8 mouse cellular contexts compared by ENCODE assay signal in the genomic region with DNA sequence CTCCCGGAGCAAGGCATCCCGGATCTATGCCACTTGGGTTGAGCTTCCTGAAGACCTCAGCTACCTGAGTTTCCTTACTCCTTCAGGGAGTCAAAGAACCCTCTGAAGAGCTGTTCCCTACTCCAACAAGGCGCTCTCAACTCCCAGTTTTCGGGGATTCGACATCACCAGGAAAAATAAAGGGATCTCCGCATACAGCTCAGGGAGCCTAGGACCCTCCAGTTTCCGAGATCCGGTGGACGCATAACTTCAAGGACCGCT. TPM values are rescaled to one million over a fixed set of nuclear protein-coding genes. Genes with fewer than 3 reads are reported as not detected.
DNase-seq lines count a peak whose midpoint lies in the region; ATAC-seq and TF ChIP-seq lines count a peak whose summit lies in the region.

No protein-coding gene starts in this region.

- 0 out of 2 replicates have a peak, but pooled peaks cover 1% of the 10 kb centered on the region for H3K79me2 ChIP-seq in heart, adult 2 months (replicated peaks; ENCODE audit: control insufficient read depth, insufficient read depth, low read length)
- peaks cover 49% of the 10 kb centered on the region for H3K79me2 ChIP-seq in CH12.LX (replicated peaks; ENCODE audit: control insufficient read depth, extremely low read depth, insufficient read depth, poor library complexity, severe bottlenecking)

- peaks cover 10% of the 10 kb centered on the region for H3K4me1 ChIP-seq in heart, adult 2 months (ENCODE audit: control insufficient read depth, insufficient read depth, low read length)
- peaks cover 7 to 18% of the 10 kb centered on the region in 2 experiments for H3K4me1 ChIP-seq in CH12.LX (ENCODE audit: control insufficient read depth in 1 of 2, insufficient read depth in 2 of 2)
- peaks cover 44% of the 10 kb centered on the region for H3K4me1 ChIP-seq in forebrain, embryonic 13.5 days
- H3K4me1 ChIP-seq in liver, embryonic 16.5 days (ENCODE audit: control insufficient read depth, low read depth, low read length), result peaks cover 35% of the 10 kb centered on the region

- TF ChIP-seq POLR2A in heart, adult 2 months (IDR thresholded peaks at IDR 0.05; ENCODE audit: insufficient read depth, low read depth, low read length), result no peak
- no peak; the same call in 1 of the 2 replicates for TF ChIP-seq POLR2A in CH12.LX (IDR thresholded peaks at IDR 0.05; ENCODE audit: low read depth, low read length)

- DNase-seq in heart, adult 2 months, result no peak
- DNase-seq in heart, postnatal 14 days, result no peak
- no peak for DNase-seq in CH12.LX (ENCODE audit: extremely low read depth)
- no peak for DNase-seq in adrenal gland, adult 8-10 months
- no peak for DNase-seq in left cerebral cortex, postnatal 10 days (ENCODE audit: extremely low spot score in 1 of 2, low spot score in 2 of 2)
- no peak for DNase-seq in gastrocnemius, postnatal 4 days (ENCODE audit: low spot score in 2 of 2)

- intact Hi-C loops in heart, adult 2 months (cut with DNase I), result loop anchor here (1.0 to 5.0 kb wide), 2 partner anchors 20 to 34 kb away; no protein-coding TSS in a partner anchor
- intact Hi-C loops in heart, postnatal 14 days (cut with DNase I), result loop anchor here (2.0 to 5.0 kb wide), 2 partner anchors 21 to 34 kb away; no protein-coding TSS in a partner anchor
- intact Hi-C loops in left cerebral cortex, postnatal 10 days (cut with DNase I), result no loop called here

- no peak for TF ChIP-seq CTCF in heart, adult 2 months (IDR thresholded peaks at IDR 0.05)
- no peak for TF ChIP-seq CTCF in CH12.LX (conservative IDR thresholded peaks at IDR 0.05 in 1 of 2, IDR thresholded peaks at IDR 0.05 in 1 of 2; ENCODE audit: low read depth in 2 of 2, low read length in 2 of 2)

- peaks cover 2% of the 10 kb centered on the region for H3K9me3 ChIP-seq in CH12.LX (replicated peaks; ENCODE audit: low read length)
- H3K9me3 ChIP-seq in forebrain, embryonic 13.5 days (replicated peaks), result no peaks in the 10 kb centered on the region
- H3K9me3 ChIP-seq in liver, embryonic 16.5 days (replicated peaks; ENCODE audit: control insufficient read depth, low read length), result no peaks in the 10 kb centered on the region

- 0% methylated on average over 10 of the region's 10 CpGs for WGBS in heart, adult 2 months
- 1% methylated on average over 10 of the region's 10 CpGs for WGBS in forebrain, embryonic 13.5 days
- under 1% methylated on average over 10 of the region's 10 CpGs for WGBS in liver, embryonic 16.5 days (ENCODE audit: insufficient replicate concordance)

- no peaks in the 10 kb centered on the region for H3K36me3 ChIP-seq in heart, adult 2 months (ENCODE audit: control insufficient read depth, insufficient read depth, low read length)
- H3K36me3 ChIP-seq in CH12.LX (replicated peaks in 1 of 2; ENCODE audit: control insufficient read depth in 1 of 2, insufficient read depth in 1 of 2, low read length in 1 of 2), result peaks cover 10 to 16% of the 10 kb centered on the region in 2 experiments
- peaks cover under 1% of the 10 kb centered on the region; the same call in 1 of the 2 replicates for H3K36me3 ChIP-seq in forebrain, embryonic 13.5 days (ENCODE audit: poor library complexity, severe bottlenecking)
- H3K36me3 ChIP-seq in liver, embryonic 16.5 days (ENCODE audit: control insufficient read depth, insufficient read depth), result peaks cover 17% of the 10 kb centered on the region

- no peak for TF ChIP-seq EP300 in heart, adult 2 months (IDR thresholded peaks at IDR 0.05; ENCODE audit: insufficient read depth, low read depth, low read length)
- TF ChIP-seq EP300 in CH12.LX (IDR thresholded peaks at IDR 0.05; ENCODE audit: low read length), result no peak

- peak overlapping the region; percentile 69 for H3K4me3 ChIP-seq in heart, adult 2 months
- peak overlapping the region; percentile 76 to 99 (median 79) for H3K4me3 ChIP-seq in CH12.LX (replicated peaks in 1 of 3; ENCODE audit: low read depth in 2 of 3, low read length in 2 of 3, poor library complexity in 1 of 3)
- peak overlapping the region; percentile 60 for H3K4me3 ChIP-seq in forebrain, embryonic 13.5 days
- H3K4me3 ChIP-seq in liver, embryonic 16.5 days (ENCODE audit: low read depth, low read length), result peak overlapping the region; percentile 96

- dilution Hi-C loops in CH12.LX (cut with MboI; ENCODE audit: extremely low pct_ligation_motif_present, extremely low pct_unique_long_range_greater_than_20kb, low sequenced_read_pairs), result no loop called here

- peak; percentile 5; the same call in 1 of the 2 replicates for ATAC-seq in forebrain, embryonic 13.5 days
- ATAC-seq in liver, embryonic 16.5 days (ENCODE audit: low read depth), result no peak

- peak overlapping the region; percentile 57 for H3K4me2 ChIP-seq in CH12.LX (ENCODE audit: insufficient read depth, low read depth, poor library complexity, severe bottlenecking)
- peak overlapping the region; percentile 100 for H3K4me2 ChIP-seq in forebrain, embryonic 13.5 days
- H3K4me2 ChIP-seq in liver, embryonic 16.5 days (ENCODE audit: low read depth, low read length), result peak overlapping the region; percentile 84

- H3K9ac ChIP-seq in heart, adult 2 months (ENCODE audit: low read depth, low read length), result peak overlapping the region; percentile 93
- H3K9ac ChIP-seq in CH12.LX (ENCODE audit: insufficient read depth, low read depth), result peak overlapping the region; percentile 74
- H3K9ac ChIP-seq in forebrain, embryonic 13.5 days, result peak overlapping the region; percentile 79
- H3K9ac ChIP-seq in liver, embryonic 16.5 days (ENCODE audit: low read depth, low read length), result peak overlapping the region; percentile 98

- in situ Hi-C loops in CH12.LX (cut with MboI; ENCODE audit: low pct_ligation_motif_present, low pct_unique_long_range_greater_than_20kb, low sequenced_read_pairs), result loop anchor here (5.0 to 25.0 kb wide), 2 partner anchors 34 to 844 kb away; a partner anchor contains a TSS

- TF ChIP-seq RAD21 in CH12.LX (IDR thresholded peaks at IDR 0.05; ENCODE audit: low read depth, low read length), result no peak

- H3K27me3 ChIP-seq in heart, adult 2 months (ENCODE audit: control insufficient read depth, insufficient read depth, low read length), result peaks cover 2% of the 10 kb centered on the region; the same call in 1 of the 2 replicates
- H3K27me3 ChIP-seq in CH12.LX (replicated peaks), result no peaks in the 10 kb centered on the region
- peaks cover 3% of the 10 kb centered on the region; the same call in 1 of the 2 replicates for H3K27me3 ChIP-seq in forebrain, embryonic 13.5 days
- H3K27me3 ChIP-seq in liver, embryonic 16.5 days (ENCODE audit: control insufficient read depth, insufficient read depth, low read depth, low read length), result no peaks in the 10 kb centered on the region

- peak overlapping the region; percentile 77 for H3K27ac ChIP-seq in heart, adult 2 months
- no peak overlapping the region for H3K27ac ChIP-seq in CH12.LX (ENCODE audit: insufficient read depth, low read depth)
- peak overlapping the region; percentile 51; the same call in 1 of the 2 replicates for H3K27ac ChIP-seq in forebrain, embryonic 13.5 days
- peak overlapping the region; percentile 99 for H3K27ac ChIP-seq in liver, embryonic 16.5 days (ENCODE audit: low read length)

RNA-seq across cellular contexts. Expression of a gene that starts 0.3 kb away (rescaled TPM):
- 10 to 100 TPM; 20.9 to 26.1 TPM for total RNA-seq in heart, adult 2 months (2021)
- polyA plus RNA-seq in heart, adult 2 months (2012; rRNA removed), result 35.6 and 57.0 TPM in 2 replicates
- total RNA-seq in heart, postnatal 14 days (2021), result 10 to 100 TPM; 26.5 to 35.4 TPM
- total RNA-seq in CH12.LX (2012; rRNA removed), result 147 and 174 TPM in 2 replicates
- total RNA-seq in CH12.LX (2014; rRNA removed), result 115 TPM in 2 replicates
- polyA plus RNA-seq in CH12.LX (2012; ENCODE audit: insufficient read length, low read depth), result 191 and 245 TPM in 2 replicates
- polyA plus RNA-seq in forebrain, embryonic 13.5 days (2015; fragmentation: Nextera tagmentation; extraction: Ambion mirVana), result 16.0 and 17.1 TPM in 2 replicates
- 101 and 119 TPM in 2 replicates for polyA plus RNA-seq in liver, embryonic 16.5 days (2015; fragmentation: Nextera tagmentation; extraction: Ambion mirVana)
- total RNA-seq in adrenal gland, adult 8-10 months (2022), result 100 to 1,000 TPM in 1 of 4 experiments, 10 to 100 TPM in 3; 77.8 to 202 (median 91.2) TPM
- total RNA-seq in left cerebral cortex, postnatal 10 days (2021), result 1 to 10 TPM; 3.9 to 4.3 TPM
- total RNA-seq in gastrocnemius, postnatal 4 days (2021), result 10 to 100 TPM; 51.8 to 55.1 TPM

RNA-seq across cellular contexts. Expression of a gene that starts 34.2 kb away (rescaled TPM):
- total RNA-seq in heart, adult 2 months (2021), result 10 to 100 TPM; 55.5 to 56.2 TPM
- 94.2 and 101 TPM in 2 replicates for polyA plus RNA-seq in heart, adult 2 months (2012; rRNA removed)
- 10 to 100 TPM; 65.3 to 69.1 TPM for total RNA-seq in heart, postnatal 14 days (2021)
- total RNA-seq in CH12.LX (2012; rRNA removed), result 57.4 and 63.5 TPM in 2 replicates
- total RNA-seq in CH12.LX (2014; rRNA removed), result 41.7 and 46.0 TPM in 2 replicates
- polyA plus RNA-seq in CH12.LX (2012; ENCODE audit: insufficient read length, low read depth), result 69.7 and 74.5 TPM in 2 replicates
- 147 and 164 TPM in 2 replicates for polyA plus RNA-seq in forebrain, embryonic 13.5 days (2015; fragmentation: Nextera tagmentation; extraction: Ambion mirVana)
- 27.4 and 29.8 TPM in 2 replicates for polyA plus RNA-seq in liver, embryonic 16.5 days (2015; fragmentation: Nextera tagmentation; extraction: Ambion mirVana)
- 100 to 1,000 TPM in 1 of 4 experiments, 10 to 100 TPM in 3; 62.2 to 100 (median 74.6) TPM for total RNA-seq in adrenal gland, adult 8-10 months (2022)
- total RNA-seq in left cerebral cortex, postnatal 10 days (2021), result 100 to 1,000 TPM; 269 to 272 TPM
- total RNA-seq in gastrocnemius, postnatal 4 days (2021), result 10 to 100 TPM; 66.6 to 78.7 TPM

RNA-seq across cellular contexts. Expression of a gene that starts 35.0 kb away (rescaled TPM):
- 10 to 100 TPM; 49.5 to 52.8 TPM for total RNA-seq in heart, adult 2 months (2021)
- 40.3 and 51.3 TPM in 2 replicates for polyA plus RNA-seq in heart, adult 2 months (2012; rRNA removed)
- 10 to 100 TPM; 42.8 to 45.5 TPM for total RNA-seq in heart, postnatal 14 days (2021)
- 19.6 and 20.3 TPM in 2 replicates for total RNA-seq in CH12.LX (2012; rRNA removed)
- total RNA-seq in CH12.LX (2014; rRNA removed), result 13.0 and 16.5 TPM in 2 replicates
- polyA plus RNA-seq in CH12.LX (2012; ENCODE audit: insufficient read length, low read depth), result 19.6 and 23.4 TPM in 2 replicates
- 24.0 and 28.0 TPM in 2 replicates for polyA plus RNA-seq in forebrain, embryonic 13.5 days (2015; fragmentation: Nextera tagmentation; extraction: Ambion mirVana)
- 7.8 and 8.9 TPM in 2 replicates for polyA plus RNA-seq in liver, embryonic 16.5 days (2015; fragmentation: Nextera tagmentation; extraction: Ambion mirVana)
- 10 to 100 TPM; 22.0 to 26.2 (median 24.9) TPM for total RNA-seq in adrenal gland, adult 8-10 months (2022)
- 10 to 100 TPM; 49.9 to 51.7 TPM for total RNA-seq in left cerebral cortex, postnatal 10 days (2021)
- 10 to 100 TPM; 22.7 to 22.9 TPM for total RNA-seq in gastrocnemius, postnatal 4 days (2021)

RNA-seq across cellular contexts. Expression of a gene that starts 43.3 kb away (rescaled TPM):
- 10 to 100 TPM; 69.7 to 75.3 TPM for total RNA-seq in heart, adult 2 months (2021)
- polyA plus RNA-seq in heart, adult 2 months (2012; rRNA removed), result 122 and 123 TPM in 2 replicates
- 100 to 1,000 TPM in 1 of 2 experiments, 10 to 100 TPM in 1; 89.4 to 102 TPM for total RNA-seq in heart, postnatal 14 days (2021)
- total RNA-seq in CH12.LX (2012; rRNA removed) (232 and 234 TPM in 2 replicates), CH12.LX (2014; rRNA removed) (202 and 213 TPM in 2 replicates)
- polyA plus RNA-seq in CH12.LX (2012; ENCODE audit: insufficient read length, low read depth), result 167 and 180 TPM in 2 replicates
- 328 and 333 TPM in 2 replicates for polyA plus RNA-seq in forebrain, embryonic 13.5 days (2015; fragmentation: Nextera tagmentation; extraction: Ambion mirVana)
- polyA plus RNA-seq in liver, embryonic 16.5 days (2015; fragmentation: Nextera tagmentation; extraction: Ambion mirVana), result 151 and 155 TPM in 2 replicates
- total RNA-seq in adrenal gland, adult 8-10 months (2022), result 100 to 1,000 TPM; 127 to 153 (median 133) TPM
- total RNA-seq in left cerebral cortex, postnatal 10 days (2021), result 100 to 1,000 TPM; 350 to 351 TPM
- total RNA-seq in gastrocnemius, postnatal 4 days (2021), result 100 to 1,000 TPM in 1 of 2 experiments, 10 to 100 TPM in 1; 86.6 to 106 TPM

RNA-seq across cellular contexts. Expression of a gene that starts 59.8 kb away (rescaled TPM):
- total RNA-seq in heart, adult 2 months (2021), result not detected
- not detected in 2 replicates for polyA plus RNA-seq in heart, adult 2 months (2012; rRNA removed)
- not detected for total RNA-seq in heart, postnatal 14 days (2021)
- total RNA-seq in CH12.LX (2012; rRNA removed), result not detected in 2 replicates
- not detected in 2 replicates for total RNA-seq in CH12.LX (2014; rRNA removed)
- polyA plus RNA-seq in CH12.LX (2012; ENCODE audit: insufficient read length, low read depth), result 0.21 TPM in 1 of 2 replicates, not detected in the other
- not detected in 2 replicates for polyA plus RNA-seq in forebrain, embryonic 13.5 days (2015; fragmentation: Nextera tagmentation; extraction: Ambion mirVana)
- not detected in 2 replicates for polyA plus RNA-seq in liver, embryonic 16.5 days (2015; fragmentation: Nextera tagmentation; extraction: Ambion mirVana)
- not detected for total RNA-seq in adrenal gland, adult 8-10 months (2022)
- not detected for total RNA-seq in left cerebral cortex, postnatal 10 days (2021)
- not detected for total RNA-seq in gastrocnemius, postnatal 4 days (2021)

Comparison
In these comparisons a context has a peak if more than half of its experiments do, and no peak if none do; other contexts are left out.
1. RNA of a gene that starts 0.3 kb away (total RNA-seq): 115 to 174 TPM in CH12.LX, 77.8 to 202 TPM in adrenal gland, adult 8-10 months, 51.8 to 55.1 TPM in gastrocnemius, postnatal 4 days, 26.5 to 35.4 TPM in heart, postnatal 14 days and 20.9 to 26.1 TPM in heart, adult 2 months; 3.9 to 4.3 TPM in left cerebral cortex, postnatal 10 days; every median in the first group is over 4 times any median in the second.
2. Peak in every context shown above with its lines, with median percentiles within 50 percentile points of each other: H3K4me3 ChIP-seq, H3K9ac ChIP-seq and H3K4me2 ChIP-seq.